Mouse (Mus musculus) telencephalon, adult 2 months (tissue): ENCODE results near the gene Olfr64.

Experiments
- DNase-seq: peaks from one replicate; pipeline ENCODE4 v3.0.0-alpha.2; 2011; ENCODE audit warnings: low read depth, low spot score

The Olfr64 gene

GRCm38 (mm10) chr7:103894385-103894784 lies at the start of gene Olfr64:
TSS of gene Olfr64 (minus strand) at chr7:103894485.
- DNase-seq, result no peak

GRCm38 (mm10) chr7:103942730-103943129 lies 48.4 kb upstream of the Olfr64 start:
- DNase-seq, result peak; percentile 1

DNA sequence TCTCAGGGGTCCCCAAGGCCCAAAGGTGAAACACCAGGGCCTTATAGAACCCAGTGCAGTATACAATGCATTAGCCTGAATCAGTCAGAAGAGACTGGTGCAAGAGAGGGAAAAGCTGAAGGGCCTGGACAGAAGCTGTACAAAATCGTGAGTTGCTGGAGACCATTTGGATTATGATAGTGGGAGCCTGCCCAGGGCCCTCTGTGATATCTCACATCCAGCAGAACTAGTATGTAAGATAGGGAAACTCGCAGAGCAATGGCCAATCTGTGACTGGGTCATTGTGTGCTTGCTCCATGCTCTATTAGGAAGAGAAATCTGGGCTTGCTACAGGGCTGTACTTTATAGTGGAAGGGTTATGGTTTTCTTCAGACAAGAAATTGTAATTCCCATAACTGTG lies 40.0 kb upstream of the Olfr64 start, which contains the start of gene Olfr632:
Olfr632 (plus strand) TSS at position 84 of the 400 bp plus-strand sequence.
- DNase-seq, result no peak

DNA sequence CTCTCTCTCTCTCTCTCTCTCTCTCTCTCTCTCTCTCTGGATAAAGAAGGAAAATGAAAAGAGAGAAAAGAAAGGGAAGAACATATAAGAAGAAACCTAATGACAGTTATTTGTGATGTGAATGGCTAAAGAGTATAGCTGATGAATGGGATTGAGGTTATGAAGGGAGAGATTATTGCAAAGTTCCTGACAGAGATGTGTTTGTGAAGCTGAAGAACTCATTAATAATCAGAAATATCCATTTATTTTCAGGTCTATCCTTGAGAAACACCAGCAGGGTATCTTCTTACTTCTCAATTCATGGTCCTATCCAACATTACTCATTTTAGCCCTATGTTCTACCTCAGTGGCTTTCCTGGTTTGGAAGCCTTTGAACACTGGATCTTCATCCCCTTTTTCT lies 34.2 kb upstream of the Olfr64 start, which contains the start of gene Olfr631:
Olfr631 (plus strand) TSS at position 301 of the 400 bp plus-strand sequence.
- no peak for DNase-seq

DNA sequence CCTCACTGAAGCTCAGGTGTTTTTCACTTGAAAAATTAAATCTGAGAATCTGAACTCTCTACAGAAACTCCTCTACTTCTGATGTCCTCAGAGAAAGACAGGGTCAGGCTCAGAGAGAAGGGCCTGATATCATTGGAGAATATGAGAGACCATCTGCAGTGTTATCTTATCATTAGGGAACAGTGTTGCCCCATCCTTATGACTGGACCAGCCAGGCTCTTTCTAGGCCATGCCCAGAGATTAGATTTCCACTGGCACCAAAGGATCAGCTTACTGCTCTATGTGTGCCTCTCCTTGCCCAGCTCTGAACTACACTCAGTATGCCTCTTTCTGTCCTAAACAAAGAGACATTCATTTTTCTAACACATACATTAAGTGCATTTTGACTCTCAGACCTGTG lies 21.1 kb upstream of the Olfr64 start:
- no peak for DNase-seq

- DNase-seq, result no peak
Observed at GRCm38 (mm10) chr7:103912969-103913511, 18.8 kb upstream of the Olfr64 start.

DNA sequence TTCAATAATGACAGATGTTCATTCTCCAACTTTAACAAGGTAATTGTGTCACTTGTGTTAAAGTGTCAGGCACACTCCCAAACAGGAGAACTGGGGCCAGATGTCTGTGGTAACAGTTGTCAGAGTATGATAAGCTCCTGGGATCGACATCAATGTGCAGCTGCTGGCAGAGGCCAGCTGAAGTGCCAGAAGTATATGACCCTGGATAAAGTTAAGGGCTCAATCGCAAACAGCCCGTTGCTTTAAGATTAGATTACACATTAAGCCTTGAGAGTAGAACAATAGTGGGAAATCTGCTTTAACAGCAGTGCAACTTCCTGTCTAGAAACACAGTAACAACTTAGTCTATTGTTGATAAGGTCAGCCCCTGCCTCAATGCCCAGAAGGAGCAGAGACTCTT lies 15.8 kb upstream of the Olfr64 start:
- no peak for DNase-seq

GRCm38 (mm10) chr7:103903187-103903586 lies 8.9 kb upstream of the Olfr64 start, which contains the start of gene Olfr65:
TSS of gene Olfr65 (plus strand) at chr7:103903487.
- DNase-seq, result no peak

- DNase-seq, result no peak
Observed at GRCm38 (mm10) chr7:103886152-103886551, 8.1 kb downstream of the Olfr64 start, which contains the start of gene Olfr66. TSS of gene Olfr66 (minus strand) at chr7:103886252.

DNA sequence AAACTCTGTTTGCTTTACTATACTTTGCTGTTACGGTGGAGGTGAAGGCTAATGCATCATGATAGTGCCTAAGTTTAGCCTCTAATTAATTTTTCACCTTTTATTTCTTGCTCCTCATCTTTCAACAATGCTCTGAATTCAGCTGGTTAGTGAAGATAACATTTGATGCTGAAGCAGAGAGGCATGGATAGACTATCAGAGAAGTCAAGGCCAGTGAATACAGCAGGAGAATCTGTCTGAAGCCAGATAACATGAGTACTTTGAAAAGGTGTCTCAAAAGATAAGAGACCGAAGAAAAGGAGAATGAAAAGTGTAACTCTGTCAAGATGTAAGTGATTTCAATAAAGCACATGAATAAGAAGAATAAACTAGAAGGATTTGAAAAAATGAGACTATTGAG lies 17.2 kb downstream of the Olfr64 start:
- DNase-seq, result no peak

- DNase-seq, result no peak
Observed at GRCm38 (mm10) chr7:103874451-103874850, 19.8 kb downstream of the Olfr64 start.

DNA sequence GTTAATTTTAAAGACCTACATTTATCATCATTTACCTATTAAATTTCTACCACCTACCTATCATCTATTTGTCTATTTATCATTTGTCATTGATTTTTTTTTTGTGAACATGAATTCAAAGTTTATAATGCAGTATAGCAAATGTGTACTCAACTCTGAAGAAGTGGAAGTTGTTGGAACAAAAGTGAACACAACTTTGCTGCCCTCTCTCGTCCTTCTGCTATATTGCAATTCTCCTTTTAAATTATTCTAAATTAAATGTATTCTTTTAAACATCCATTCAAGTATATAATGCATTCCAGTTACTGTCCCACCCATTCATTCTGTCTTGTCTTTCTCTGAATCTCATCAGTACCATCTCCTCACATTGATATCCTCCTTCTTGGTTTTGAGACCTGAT lies 21.2 kb downstream of the Olfr64 start:
- DNase-seq, result no peak

DNA sequence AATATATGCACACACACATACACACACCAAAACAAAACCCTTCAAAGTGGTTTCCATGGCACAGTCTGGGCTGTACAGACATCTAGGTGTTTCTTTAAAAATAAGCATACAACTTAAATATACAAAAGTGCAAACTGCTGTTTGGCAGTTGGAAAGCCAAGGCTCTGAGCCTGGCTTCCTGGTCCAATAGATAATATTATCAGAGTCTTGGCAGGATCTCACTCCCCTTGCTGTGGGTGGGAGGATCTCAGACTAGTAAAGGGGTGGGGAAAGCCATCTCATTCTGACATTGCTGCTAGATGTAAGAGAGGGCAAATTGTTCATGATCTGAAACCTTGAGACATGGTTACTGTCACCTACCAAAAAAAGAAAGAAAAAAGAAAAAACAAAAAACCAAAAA lies 23.6 kb downstream of the Olfr64 start:
- DNase-seq, result no peak

DNA sequence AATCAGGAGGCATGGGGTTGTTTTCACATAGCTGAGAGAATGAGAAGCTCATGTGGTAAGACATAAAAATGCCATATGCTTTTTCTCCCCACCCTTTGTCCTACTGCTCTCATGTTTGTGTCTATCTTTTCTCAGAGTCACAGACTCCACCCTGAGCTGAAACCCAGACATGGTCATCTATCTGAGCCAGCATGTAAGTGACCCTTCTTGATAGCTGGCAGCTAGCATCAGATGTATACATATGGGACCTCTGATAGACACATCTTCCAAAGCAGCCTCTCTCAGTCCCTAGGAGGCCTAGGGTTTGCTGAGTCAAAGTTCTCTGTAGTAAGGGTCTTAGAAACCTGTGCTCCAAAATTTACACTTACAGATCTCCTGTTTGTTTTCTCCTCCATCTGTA lies 28.6 kb downstream of the Olfr64 start:
- DNase-seq, result no peak

DNA sequence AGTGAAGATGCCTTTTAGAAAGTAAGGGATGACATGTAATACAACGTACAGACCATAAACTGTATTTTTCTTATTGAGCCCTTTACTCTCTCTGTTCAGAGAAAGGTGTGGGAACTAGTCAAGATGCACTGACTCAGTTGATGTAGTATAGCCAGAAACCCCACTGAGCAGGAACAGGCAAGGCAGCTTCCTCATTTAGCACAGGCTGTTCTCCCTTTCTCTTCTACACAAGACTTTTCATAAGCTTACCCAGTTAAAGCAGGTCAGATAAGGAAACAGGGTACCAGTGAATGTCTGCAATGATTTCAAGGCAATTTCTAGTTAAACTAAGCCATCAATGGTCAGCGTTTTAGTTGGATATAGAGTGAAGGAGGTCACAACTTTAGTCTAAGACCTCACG lies 32.8 kb downstream of the Olfr64 start:
- DNase-seq, result no peak

- DNase-seq, result no peak
Observed at GRCm38 (mm10) chr7:103860855-103861254, 33.4 kb downstream of the Olfr64 start.

- no peak for DNase-seq
Observed at GRCm38 (mm10) chr7:103859076-103859475, 35.2 kb downstream of the Olfr64 start.

GRCm38 (mm10) chr7:103854669-103855068 lies 39.6 kb downstream of the Olfr64 start:
- no peak for DNase-seq

- no peak for DNase-seq
Observed at GRCm38 (mm10) chr7:103853090-103853489, 41.2 kb downstream of the Olfr64 start, which contains the start of gene Hbb-y. TSS of gene Hbb-y (minus strand) at chr7:103853216.

- DNase-seq, result no peak
Observed at GRCm38 (mm10) chr7:103844525-103845325, 49.6 kb downstream of the Olfr64 start.

DNA sequence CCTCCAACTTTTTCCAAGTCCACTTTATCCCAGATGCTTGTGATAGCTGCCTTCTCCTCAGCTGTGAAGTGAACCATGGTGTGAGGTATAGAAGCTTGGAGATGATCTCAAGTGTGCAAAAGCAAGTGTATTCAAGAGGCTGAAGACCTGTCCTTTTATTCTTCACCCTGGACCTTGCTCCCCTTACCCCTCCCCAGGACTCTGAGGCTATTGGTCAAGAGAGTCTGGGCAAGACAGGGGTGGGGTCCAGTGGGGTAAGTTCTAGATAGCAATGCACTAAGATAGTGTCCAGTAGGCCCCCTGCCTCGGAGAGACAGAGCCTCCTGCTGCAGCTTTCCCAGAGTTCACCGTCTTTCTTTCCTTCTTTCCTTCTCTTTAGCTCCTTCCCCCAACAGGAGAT lies 51.3 kb downstream of the Olfr64 start, which contains the start of gene Hbb-bh1:
Hbb-bh1 (minus strand) TSS at position 131 of the 400 bp plus-strand sequence.
- no peak for DNase-seq

DNA sequence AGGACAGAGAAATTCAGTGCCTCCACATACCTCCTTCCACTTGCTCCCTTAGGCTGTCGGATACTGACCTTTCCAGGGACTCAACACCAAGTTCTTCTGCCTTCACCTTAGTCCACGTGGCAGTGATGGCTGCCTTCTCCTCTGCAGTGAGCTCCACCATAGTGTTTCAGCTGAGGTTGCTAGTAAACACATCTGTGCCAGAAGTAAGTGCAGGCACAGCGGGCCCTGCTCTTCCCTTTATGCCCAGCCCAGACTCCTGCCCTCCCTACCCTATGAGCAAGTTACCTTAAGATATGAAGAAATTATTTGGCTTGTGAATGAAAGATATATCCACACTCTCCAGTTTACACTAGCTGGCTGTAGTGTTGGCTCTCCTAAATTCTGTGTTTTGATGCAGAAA lies 54.0 kb downstream of the Olfr64 start, which contains the start of gene Hbb-bh2:
Hbb-bh2 (minus strand) TSS at position 253 of the 400 bp plus-strand sequence.
- DNase-seq, result no peak
